Mouse (Mus musculus): ENCODE data around the gene Efhd1.
A peak's percentile ranks its signal among the peaks of the same experiment; 100 is the strongest.

Efhd1 gene

GRCm38 (mm10) chr1:87309621-87310020 is 45.5 kb downstream of the Efhd1 start:
- DNase-seq (ENCODE audit: low read depth), result no peak

DNA sequence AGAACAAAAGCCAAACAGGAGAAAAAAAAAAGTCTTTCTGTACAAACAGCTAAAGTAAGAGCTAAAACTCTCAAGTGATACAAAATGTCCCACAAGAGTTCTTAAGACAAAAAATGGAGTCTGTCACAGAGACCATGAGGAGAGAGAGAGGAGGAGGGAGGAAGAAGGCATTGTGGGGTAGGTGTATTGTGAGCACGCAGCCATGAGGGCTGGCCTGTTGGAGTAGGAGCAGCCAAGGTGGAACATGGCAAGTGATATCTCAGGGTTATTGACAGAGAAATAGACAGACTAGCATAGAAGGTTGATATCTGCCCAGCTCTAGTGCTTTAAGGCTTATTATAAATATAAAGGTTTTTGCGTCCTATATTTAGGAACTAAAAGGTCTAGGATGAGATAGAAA is 48.5 kb downstream of the Efhd1 start:
- DNase-seq (ENCODE audit: low read depth), result no peak

- no peak for DNase-seq (ENCODE audit: low read depth)
These were observed 49.0 kb downstream of the Efhd1 start for GRCm38 (mm10) chr1:87313116-87313515.

GRCm38 (mm10) chr1:87313843-87314570 is 49.8 kb downstream of the Efhd1 start:
- DNase-seq (ENCODE audit: low read depth), result no peak

- DNase-seq (ENCODE audit: low read depth), result no peak
These were observed 51.3 kb downstream of the Efhd1 start for GRCm38 (mm10) chr1:87315431-87315830.

- no peak for DNase-seq (ENCODE audit: low read depth)
These were observed 51.7 kb downstream of the Efhd1 start for GRCm38 (mm10) chr1:87315894-87316293.

GRCm38 (mm10) chr1:87316672-87317071 is 52.5 kb downstream of the Efhd1 start:
- DNase-seq (ENCODE audit: low read depth), result no peak

- no peak for DNase-seq (ENCODE audit: low read depth)
These were observed 56.9 kb downstream of the Efhd1 start for GRCm38 (mm10) chr1:87321071-87321470.

GRCm38 (mm10) chr1:87322778-87323177 is 58.6 kb downstream of the Efhd1 start:
- DNase-seq (ENCODE audit: low read depth), result no peak

DNA sequence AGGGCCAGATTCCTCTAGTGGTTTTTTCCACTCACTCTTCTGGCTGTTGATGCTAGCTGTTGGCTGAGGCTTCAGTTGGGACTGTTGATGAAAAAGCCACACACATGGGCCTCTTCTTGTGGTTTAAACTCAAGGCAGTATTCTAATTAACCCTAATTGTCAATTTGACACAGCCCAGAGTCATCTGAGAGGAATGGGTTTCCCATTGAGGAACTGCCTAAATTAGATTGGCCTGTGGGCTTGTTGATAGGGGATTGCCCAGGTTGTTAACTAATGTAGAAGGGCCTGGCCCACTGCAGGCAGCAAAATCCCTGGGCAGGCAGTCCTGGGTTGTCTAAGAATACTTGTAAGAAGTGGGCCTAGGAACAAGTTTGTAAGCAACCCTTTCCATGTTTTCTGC is 60.5 kb downstream of the Efhd1 start:
- DNase-seq (ENCODE audit: low read depth), result no peak

- peak; percentile 92 for DNase-seq (ENCODE audit: low read depth)
These were observed 62.6 kb downstream of the Efhd1 start, which contains the start of gene Gigyf2 for GRCm38 (mm10) chr1:87326742-87327163. Gigyf2 (plus strand) TSS chr1:87326998.

DNA sequence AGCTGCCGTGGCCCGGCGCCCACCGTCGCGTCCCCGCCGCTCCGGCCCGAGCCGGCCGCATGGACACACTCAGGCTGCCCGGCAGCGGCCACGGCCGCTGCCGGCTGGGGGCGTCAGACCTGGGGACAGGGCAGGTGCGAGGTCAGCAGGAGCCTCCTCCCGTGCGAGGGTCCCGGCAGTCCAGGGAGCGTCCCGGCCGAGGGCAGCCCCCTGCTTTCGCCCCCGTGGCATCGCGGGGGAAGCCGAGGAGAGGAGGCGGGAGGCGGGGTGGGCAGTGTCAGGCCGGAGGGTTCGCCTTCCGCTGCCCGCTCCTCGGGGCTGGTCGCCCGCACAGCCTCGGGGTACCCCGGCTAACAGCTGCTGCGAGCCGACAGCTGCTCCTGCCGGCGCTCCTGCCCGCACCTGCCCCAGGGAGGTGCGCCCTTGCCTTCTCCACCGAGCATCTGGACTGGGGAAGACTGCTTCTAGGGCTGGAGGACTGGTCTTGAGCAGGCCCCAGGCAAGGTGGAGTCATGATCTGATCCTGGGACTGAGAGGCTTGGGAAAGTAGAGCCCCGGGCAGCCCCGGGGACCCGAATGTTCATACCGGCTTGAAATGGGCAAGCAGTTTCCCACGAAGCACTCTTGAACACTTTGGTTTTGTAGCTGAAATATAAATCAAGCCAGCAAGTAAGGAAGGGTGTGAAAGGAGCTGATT is 63.1 kb downstream of the Efhd1 start:
- DNase-seq (ENCODE audit: low read depth), result peak; percentile 31

DNA sequence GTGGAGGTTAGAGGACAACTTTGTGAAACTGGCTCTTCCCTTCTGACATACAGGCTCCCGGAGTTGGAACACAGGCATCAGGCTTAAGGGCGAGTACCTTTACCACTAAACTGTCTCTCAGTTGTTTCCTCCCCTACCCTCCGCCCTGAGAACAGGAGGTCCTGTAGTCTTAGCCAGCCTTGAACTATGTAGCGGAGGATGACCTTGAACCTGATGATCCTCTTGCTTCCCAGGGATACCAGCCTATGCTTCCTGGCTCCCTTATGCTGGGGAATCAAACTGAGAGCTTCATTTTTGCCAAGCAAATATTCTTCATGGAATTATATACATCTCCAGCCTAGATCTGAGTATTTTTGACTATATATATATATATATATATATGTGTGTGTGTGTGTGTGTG is 67.6 kb downstream of the Efhd1 start:
- no peak for DNase-seq (ENCODE audit: low read depth)

GRCm38 (mm10) chr1:87350576-87350975 is 86.4 kb downstream of the Efhd1 start:
- DNase-seq (ENCODE audit: low read depth), result no peak

GRCm38 (mm10) chr1:87360276-87360675 is 96.1 kb downstream of the Efhd1 start:
- no peak for DNase-seq (ENCODE audit: low read depth)
